Mouse (Mus musculus): ENCODE results near the gene Lmo1. TPM values are rescaled to one million over a fixed set of nuclear protein-coding genes. Genes with fewer than 3 reads are reported as not detected.
A peak's percentile ranks its signal among the peaks of the same experiment; 100 is the strongest.

Lmo1 gene
- polyA plus RNA-seq, 1 experiment from 2014 or later, result 24.3 TPM

- peak overlapping the region; percentile 53 for H3K4me3 ChIP-seq
- ATAC-seq (ENCODE audit: low FRiP score, low read depth), result peak; percentile 49
- H3K27ac ChIP-seq, result no peak overlapping the region
- H3K9me3 ChIP-seq, result no peaks in the 10 kb centered on the region
- H3K9ac ChIP-seq, result peak overlapping the region; percentile 79; the same call in 1 of the 2 replicates
- H3K36me3 ChIP-seq, result no peaks in the 10 kb centered on the region
- peak overlapping the region; percentile 97 for H3K4me2 ChIP-seq (replicated peaks)
- H3K27me3 ChIP-seq (replicated peaks), result peaks cover 42% of the 10 kb centered on the region
- H3K4me1 ChIP-seq, result peaks cover 40% of the 10 kb centered on the region
- WGBS, result under 1% methylated on average over 17 of the region's 17 CpGs
Observed at GRCm38 (mm10) chr7:109170441-109170820, 4.6 kb downstream of the Lmo1 start.

- Histone ChIP-seq H3K4me2 (replicated peaks) (peak overlapping the region; percentile 97), H3K27ac (peak overlapping the region; percentile 69), H3K4me3 (peak overlapping the region; percentile 53), H3K9me3 (no peaks in the 10 kb centered on the region), H3K27me3 (replicated peaks) (peaks cover 40% of the 10 kb centered on the region), H3K36me3 (no peaks in the 10 kb centered on the region), H3K9ac (peak overlapping the region; percentile 79), H3K4me1 (peaks cover 40% of the 10 kb centered on the region)
- ATAC-seq (ENCODE audit: low FRiP score, low read depth), result peak; percentile 29
- WGBS, result under 1% methylated on average over 72 of the region's 72 CpGs
Observed at GRCm38 (mm10) chr7:109169505-109170440, 5.2 kb downstream of the Lmo1 start.

GRCm38 (mm10) chr7:109168716-109169115 is 6.3 kb downstream of the Lmo1 start:
- H3K27me3 ChIP-seq (replicated peaks), result peaks cover 30% of the 10 kb centered on the region
- peak overlapping the region; percentile 97 for H3K4me2 ChIP-seq (replicated peaks)
- no peaks in the 10 kb centered on the region for H3K36me3 ChIP-seq
- H3K27ac ChIP-seq, result no peak overlapping the region
- H3K4me1 ChIP-seq, result peaks cover 33% of the 10 kb centered on the region
- 91% methylated on average over 7 of the region's 7 CpGs for WGBS
- no peaks in the 10 kb centered on the region for H3K9me3 ChIP-seq
- ATAC-seq (ENCODE audit: low FRiP score, low read depth), result no peak
- no peak overlapping the region for H3K9ac ChIP-seq
- no peak overlapping the region; the same call in 1 of the 2 replicates for H3K4me3 ChIP-seq

- peak overlapping the region; percentile 25; the same call in 1 of the 2 replicates for H3K4me2 ChIP-seq (replicated peaks)
- no peaks in the 10 kb centered on the region for H3K36me3 ChIP-seq
- peaks cover 19% of the 10 kb centered on the region for H3K27me3 ChIP-seq (replicated peaks)
- ATAC-seq (ENCODE audit: low FRiP score, low read depth), result peak; percentile 18; the same call in 1 of the 2 replicates
- no peaks in the 10 kb centered on the region for H3K9me3 ChIP-seq
- no peak overlapping the region for H3K9ac ChIP-seq
- no peak overlapping the region for H3K27ac ChIP-seq
- H3K4me3 ChIP-seq, result no peak overlapping the region
- H3K4me1 ChIP-seq, result peaks cover 28% of the 10 kb centered on the region
- WGBS, result 50% methylated on average over 17 of the region's 17 CpGs
Observed at GRCm38 (mm10) chr7:109165931-109166585, 8.9 kb downstream of the Lmo1 start.

- ATAC-seq (ENCODE audit: low FRiP score, low read depth), result no peak
- peaks cover 7% of the 10 kb centered on the region for H3K4me1 ChIP-seq
Observed at GRCm38 (mm10) chr7:109154331-109154730, 20.7 kb downstream of the Lmo1 start.

GRCm38 (mm10) chr7:109153538-109153937 is 21.5 kb downstream of the Lmo1 start:
- Histone ChIP-seq H3K27ac (no peak overlapping the region), H3K27me3 (replicated peaks) (no peaks in the 10 kb centered on the region), H3K9me3 (no peaks in the 10 kb centered on the region), H3K4me2 (replicated peaks) (no peak overlapping the region), H3K4me1 (peaks cover 7% of the 10 kb centered on the region), H3K36me3 (no peaks in the 10 kb centered on the region), H3K9ac (no peak overlapping the region), H3K4me3 (no peak overlapping the region)
- ATAC-seq (ENCODE audit: low FRiP score, low read depth), result no peak
- WGBS, result 63% methylated on average over 5 of the region's 5 CpGs

More at GRCm38 (mm10) chr7:109154331-109154730, 20.7 kb downstream of the Lmo1 start:
- H3K27me3 ChIP-seq (replicated peaks), result no peaks in the 10 kb centered on the region
- H3K4me2 ChIP-seq (replicated peaks), result no peak overlapping the region
- H3K9ac ChIP-seq, result no peak overlapping the region
- H3K27ac ChIP-seq, result no peak overlapping the region
- H3K36me3 ChIP-seq, result no peaks in the 10 kb centered on the region
- 65% methylated on average over 11 of the region's 11 CpGs for WGBS
- H3K9me3 ChIP-seq, result no peaks in the 10 kb centered on the region
- H3K4me3 ChIP-seq, result no peak overlapping the region

- no peaks in the 10 kb centered on the region for H3K9me3 ChIP-seq
- no peak overlapping the region for H3K4me2 ChIP-seq (replicated peaks)
- H3K9ac ChIP-seq, result no peak overlapping the region
- peaks cover 7% of the 10 kb centered on the region for H3K4me1 ChIP-seq
- no peak overlapping the region for H3K27ac ChIP-seq
- no peaks in the 10 kb centered on the region for H3K36me3 ChIP-seq
- WGBS, result 92% methylated on average over 4 of the region's 4 CpGs
- H3K4me3 ChIP-seq, result no peak overlapping the region
- ATAC-seq (ENCODE audit: low FRiP score, low read depth), result no peak
- H3K27me3 ChIP-seq (replicated peaks), result no peaks in the 10 kb centered on the region
Observed at GRCm38 (mm10) chr7:109151088-109151487, 23.9 kb downstream of the Lmo1 start.

- ATAC-seq (ENCODE audit: low FRiP score, low read depth), result no peak
- no peaks in the 10 kb centered on the region for H3K36me3 ChIP-seq
- WGBS, result 54% methylated on average over 8 of the region's 8 CpGs
- no peak overlapping the region for H3K9ac ChIP-seq
- H3K9me3 ChIP-seq, result no peaks in the 10 kb centered on the region
- H3K27ac ChIP-seq, result no peak overlapping the region
- no peak overlapping the region for H3K4me3 ChIP-seq
- H3K4me2 ChIP-seq (replicated peaks), result no peak overlapping the region
- H3K4me1 ChIP-seq, result peaks cover 12% of the 10 kb centered on the region; the same call in 1 of the 2 replicates
- H3K27me3 ChIP-seq (replicated peaks), result no peaks in the 10 kb centered on the region
Observed at GRCm38 (mm10) chr7:109145211-109145610, 29.8 kb downstream of the Lmo1 start.

GRCm38 (mm10) chr7:109144705-109145104 is 30.3 kb downstream of the Lmo1 start:
- Histone ChIP-seq H3K4me2 (replicated peaks) (no peak overlapping the region), H3K9me3 (no peaks in the 10 kb centered on the region), H3K27me3 (replicated peaks) (no peaks in the 10 kb centered on the region), H3K4me3 (no peak overlapping the region), H3K36me3 (no peaks in the 10 kb centered on the region), H3K9ac (no peak overlapping the region), H3K27ac (no peak overlapping the region), H3K4me1 (peaks cover 12% of the 10 kb centered on the region; the same call in 1 of the 2 replicates)
- 66% methylated on average over 11 of the region's 11 CpGs for WGBS
- ATAC-seq (ENCODE audit: low FRiP score, low read depth), result no peak

GRCm38 (mm10) chr7:109142564-109142963 is 32.4 kb downstream of the Lmo1 start:
- Histone ChIP-seq H3K4me3 (no peak overlapping the region), H3K4me1 (peaks cover 12% of the 10 kb centered on the region; the same call in 1 of the 2 replicates), H3K4me2 (replicated peaks) (no peak overlapping the region), H3K36me3 (no peaks in the 10 kb centered on the region), H3K27me3 (replicated peaks) (no peaks in the 10 kb centered on the region), H3K9ac (no peak overlapping the region), H3K27ac (no peak overlapping the region), H3K9me3 (no peaks in the 10 kb centered on the region)
- 64% methylated on average over 2 of the region's 2 CpGs for WGBS
- no peak for ATAC-seq (ENCODE audit: low FRiP score, low read depth)

- H3K9ac ChIP-seq, result no peak overlapping the region
- WGBS, result 63% methylated on average over 3 of the region's 3 CpGs
- H3K4me1 ChIP-seq, result peaks cover 12% of the 10 kb centered on the region; the same call in 1 of the 2 replicates
- H3K4me3 ChIP-seq, result no peak overlapping the region
- H3K27me3 ChIP-seq (replicated peaks), result no peaks in the 10 kb centered on the region
- no peaks in the 10 kb centered on the region for H3K9me3 ChIP-seq
- H3K36me3 ChIP-seq, result no peaks in the 10 kb centered on the region
- H3K27ac ChIP-seq, result no peak overlapping the region
- ATAC-seq (ENCODE audit: low FRiP score, low read depth), result no peak
- no peak overlapping the region for H3K4me2 ChIP-seq (replicated peaks)
Observed at GRCm38 (mm10) chr7:109141753-109142152, 33.3 kb downstream of the Lmo1 start.

- Histone ChIP-seq H3K27me3 (replicated peaks) (no peaks in the 10 kb centered on the region), H3K4me1 (peaks cover 12% of the 10 kb centered on the region; the same call in 1 of the 2 replicates), H3K27ac (no peak overlapping the region), H3K9ac (no peak overlapping the region), H3K4me3 (no peak overlapping the region), H3K36me3 (no peaks in the 10 kb centered on the region), H3K4me2 (replicated peaks) (no peak overlapping the region), H3K9me3 (no peaks in the 10 kb centered on the region)
- no peak for ATAC-seq (ENCODE audit: low FRiP score, low read depth)
- 65% methylated on average over 2 of the region's 2 CpGs for WGBS
Observed at GRCm38 (mm10) chr7:109141054-109141453, 34.0 kb downstream of the Lmo1 start.

All from neural tube, embryonic 12.5 days (tissue).